Mouse (Mus musculus) limb, embryonic 11.5 days (tissue): ENCODE data around the gene Kmt5a. TPM values are rescaled to one million over a fixed set of nuclear protein-coding genes. Genes with fewer than 3 reads are reported as not detected.

Source experiments
- ATAC-seq: fragments of 200-750 bp; cut with Nextera tagmentation; 2 replicates; pipeline ENCODE4 v1.8.0; 2017; ENCODE audit warnings: low read depth; ENCODE audit not compliant: insufficient number of reproducible peaks, low FRiP score, low TSS enrichment
- DNase-seq: peaks from one replicate; pipeline ENCODE4 v3.0.0-alpha.2; 2015; ENCODE audit warnings: low spot score
- H3K27ac ChIP-seq: fragments of 300-500 bp; sonication (generic); replicated peaks from 2 replicates; pipeline ENCODE4 v1.5.1; 2014; ENCODE audit warnings: low read depth, mild to moderate bottlenecking, low read length
- H3K27me3 ChIP-seq: fragments of 300-500 bp; sonication (generic); 2 replicates; pipeline ENCODE4 v1.6.1; 2014; ENCODE audit warnings: mild to moderate bottlenecking, low read length, mixed read lengths; ENCODE audit not compliant: control insufficient read depth, insufficient read depth
- H3K36me3 ChIP-seq: fragments of 300-500 bp; sonication (generic); 2 replicates; pipeline ENCODE4 v1.6.1; 2014; ENCODE audit warnings: mild to moderate bottlenecking, low read length, moderate library complexity, mixed read lengths; ENCODE audit not compliant: control insufficient read depth, insufficient read depth
- H3K4me1 ChIP-seq: fragments of 300-500 bp; sonication (generic); 2 replicates; pipeline ENCODE4 v1.6.1; 2014; ENCODE audit warnings: low read length, mixed read lengths; ENCODE audit not compliant: control insufficient read depth, insufficient read depth
- H3K4me2 ChIP-seq: fragments of 300-500 bp; sonication (generic); 2 replicates; pipeline ENCODE4 v1.6.1; 2014; ENCODE audit warnings: low read depth, mild to moderate bottlenecking, moderate library complexity; ENCODE audit not compliant: severe bottlenecking
- H3K4me3 ChIP-seq: fragments of 300-500 bp; sonication (generic); 2 replicates; pipeline ENCODE4 v1.5.1; 2014; ENCODE audit warnings: low read depth, low read length
- H3K9ac ChIP-seq: fragments of 300-500 bp; sonication (generic); 2 replicates; pipeline ENCODE4 v1.6.1; 2014; ENCODE audit warnings: mild to moderate bottlenecking, low read length
- H3K9me3 ChIP-seq: fragments of 300-500 bp; sonication (generic); 2 replicates; pipeline ENCODE4 v1.6.1; 2016; ENCODE audit warnings: low read length; ENCODE audit not compliant: control insufficient read depth
- WGBS: fragments of 180-500 bp; shearing (Covaris S2); extraction: QIAGEN DNeasy Blood & Tissue Kit; methylation state at CpG from one replicate; pipeline ENCODE4 v1.1.7; 2014; 5-methylcytosine and 5-hydroxymethylcytosine counted together
- polyA plus RNA-seq: library from polyadenylated mRNA; unstranded; fragments of >200 nt; fragmentation: Nextera tagmentation; extraction: Ambion mirVana; gene quantifications from 2 replicates; pipeline ENCODE4 v1.2.1, GENCODE M21; 2014

Kmt5a gene
- polyA plus RNA-seq, 1 experiment from 2014 or later: 102 TPM

GRCm38 (mm10) chr5:124464905-124465304 is 25.2 kb downstream of the Kmt5a start:
- no peak overlapping the region for H3K4me3 ChIP-seq
- no peaks in the 10 kb centered on the region for H3K27me3 ChIP-seq
- H3K27ac ChIP-seq: no peak overlapping the region
- no peak overlapping the region for H3K9ac ChIP-seq
- no peak for DNase-seq
- no peak for ATAC-seq
- H3K4me2 ChIP-seq: no peak overlapping the region
- H3K36me3 ChIP-seq: peaks cover 21% of the 10 kb centered on the region
- no peaks in the 10 kb centered on the region for H3K9me3 ChIP-seq
- H3K4me1 ChIP-seq: no peaks in the 10 kb centered on the region

GRCm38 (mm10) chr5:124467766-124468165 is 28.0 kb downstream of the Kmt5a start:
- Histone ChIP-seq H3K9me3 (no peaks in the 10 kb centered on the region), H3K9ac (no peak overlapping the region), H3K4me1 (no peaks in the 10 kb centered on the region), H3K36me3 (peaks cover 10% of the 10 kb centered on the region; the same call in 1 of the 2 replicates), H3K27me3 (no peaks in the 10 kb centered on the region), H3K4me3 (no peak overlapping the region), H3K4me2 (no peak overlapping the region), H3K27ac (no peak overlapping the region)
- 94% methylated on average over 1 of the region's 1 CpGs for WGBS
- no peak for ATAC-seq
- no peak for DNase-seq

- WGBS: 92% methylated on average over 7 of the region's 7 CpGs
- Histone ChIP-seq H3K9ac (no peak overlapping the region), H3K4me1 (no peaks in the 10 kb centered on the region), H3K9me3 (no peaks in the 10 kb centered on the region), H3K36me3 (peaks cover 6% of the 10 kb centered on the region; the same call in 1 of the 2 replicates), H3K27me3 (no peaks in the 10 kb centered on the region), H3K4me3 (no peak overlapping the region), H3K4me2 (no peak overlapping the region), H3K27ac (no peak overlapping the region)
- ATAC-seq (no peak), DNase-seq (no peak)
Observed at GRCm38 (mm10) chr5:124468365-124468764, 28.6 kb downstream of the Kmt5a start.

GRCm38 (mm10) chr5:124469486-124469885 is 29.8 kb downstream of the Kmt5a start:
- Histone ChIP-seq H3K36me3 (peaks cover 3% of the 10 kb centered on the region; the same call in 1 of the 2 replicates), H3K4me1 (no peaks in the 10 kb centered on the region)
- 89% methylated on average over 6 of the region's 6 CpGs for WGBS

GRCm38 (mm10) chr5:124470591-124471171 is 31.0 kb downstream of the Kmt5a start:
- Histone ChIP-seq H3K9me3 (no peaks in the 10 kb centered on the region), H3K4me1 (no peaks in the 10 kb centered on the region), H3K4me3 (no peak overlapping the region), H3K27me3 (no peaks in the 10 kb centered on the region), H3K36me3 (peaks cover 3% of the 10 kb centered on the region; the same call in 1 of the 2 replicates), H3K9ac (no peak overlapping the region), H3K4me2 (no peak overlapping the region), H3K27ac (no peak overlapping the region)
- DNase-seq (no peak), ATAC-seq (no peak)
- WGBS: 88% methylated on average over 6 of the region's 6 CpGs

More at GRCm38 (mm10) chr5:124469486-124469885, 29.8 kb downstream of the Kmt5a start:
- no peaks in the 10 kb centered on the region for H3K27me3 ChIP-seq
- no peak for DNase-seq
- no peaks in the 10 kb centered on the region for H3K9me3 ChIP-seq
- no peak overlapping the region for H3K9ac ChIP-seq
- H3K4me2 ChIP-seq: no peak overlapping the region
- no peak overlapping the region for H3K27ac ChIP-seq
- no peak overlapping the region for H3K4me3 ChIP-seq
- no peak for ATAC-seq

- no peak overlapping the region for H3K4me2 ChIP-seq
Observed at GRCm38 (mm10) chr5:124478873-124479204, 39.1 kb downstream of the Kmt5a start.

GRCm38 (mm10) chr5:124480119-124480518 is 40.4 kb downstream of the Kmt5a start:
- no peaks in the 10 kb centered on the region for H3K27me3 ChIP-seq
- 84% methylated on average over 4 of the region's 4 CpGs for WGBS
- H3K9me3 ChIP-seq: no peaks in the 10 kb centered on the region
- H3K4me3 ChIP-seq: no peak overlapping the region
- no peaks in the 10 kb centered on the region for H3K36me3 ChIP-seq
- H3K4me1 ChIP-seq: peaks cover 4% of the 10 kb centered on the region; the same call in 1 of the 2 replicates
- H3K9ac ChIP-seq: no peak overlapping the region
- ATAC-seq: no peak
- no peak overlapping the region for H3K27ac ChIP-seq
- no peak overlapping the region for H3K4me2 ChIP-seq
- DNase-seq: no peak

More at GRCm38 (mm10) chr5:124478873-124479204, 39.1 kb downstream of the Kmt5a start:
- no peak for ATAC-seq
- H3K27me3 ChIP-seq: no peaks in the 10 kb centered on the region
- 80% methylated on average over 1 of the region's 1 CpGs for WGBS
- no peak overlapping the region for H3K27ac ChIP-seq
- H3K9ac ChIP-seq: no peak overlapping the region
- H3K36me3 ChIP-seq: no peaks in the 10 kb centered on the region
- H3K4me1 ChIP-seq: peaks cover 4% of the 10 kb centered on the region; the same call in 1 of the 2 replicates
- H3K9me3 ChIP-seq: no peaks in the 10 kb centered on the region
- no peak overlapping the region for H3K4me3 ChIP-seq
- DNase-seq: no peak

- no peak overlapping the region for H3K9ac ChIP-seq
- no peak overlapping the region for H3K4me2 ChIP-seq
- H3K9me3 ChIP-seq: no peaks in the 10 kb centered on the region
- peaks cover 4% of the 10 kb centered on the region; the same call in 1 of the 2 replicates for H3K4me1 ChIP-seq
- no peaks in the 10 kb centered on the region for H3K36me3 ChIP-seq
- WGBS: 89% methylated on average over 4 of the region's 4 CpGs
- H3K4me3 ChIP-seq: no peak overlapping the region
- DNase-seq (no peak), ATAC-seq (no peak)
- H3K27me3 ChIP-seq: no peaks in the 10 kb centered on the region
- no peak overlapping the region for H3K27ac ChIP-seq
Observed at GRCm38 (mm10) chr5:124481714-124482113, 42.0 kb downstream of the Kmt5a start.
